Mouse (Mus musculus) liver, postnatal 0 days (tissue): ENCODE measurements around the gene Olfr808.

Source experiments
- CTCF ChIP-seq: sonication (generic); IDR thresholded peaks from 2 replicates; pipeline ENCODE4 v1.5.1; 2016; ENCODE audit warnings: antibody characterized with exemption, low read depth
- EP300 ChIP-seq: IDR thresholded peaks from 2 replicates; pipeline ENCODE4 v1.6.1; 2016; ENCODE audit warnings: antibody characterized with exemption, low read depth, mild to moderate bottlenecking

DNA sequence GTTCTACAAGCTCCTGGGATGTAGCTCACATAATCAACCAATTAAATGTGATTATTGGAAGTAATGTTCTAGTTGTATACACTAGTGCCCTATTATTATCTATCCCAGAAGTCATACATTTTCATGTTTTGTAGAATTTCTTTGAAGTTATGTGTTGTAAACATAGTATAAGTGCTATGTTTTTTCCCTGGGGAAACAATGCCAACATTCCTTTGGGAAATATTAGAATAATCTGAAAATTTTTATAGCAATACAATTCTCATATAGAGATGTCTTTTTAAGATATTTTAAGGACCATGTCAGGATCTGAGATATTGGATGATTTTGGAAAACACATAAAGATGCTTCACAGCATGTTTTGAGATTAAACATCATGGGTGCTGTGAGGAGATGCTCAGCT lies 9.1 kb downstream of the Olfr808 start, which contains the start of gene Olfr809:
- TF ChIP-seq CTCF: no peak
- no peak for TF ChIP-seq EP300
